8 mouse cellular contexts compared by ENCODE assay signal in the genomic region with DNA sequence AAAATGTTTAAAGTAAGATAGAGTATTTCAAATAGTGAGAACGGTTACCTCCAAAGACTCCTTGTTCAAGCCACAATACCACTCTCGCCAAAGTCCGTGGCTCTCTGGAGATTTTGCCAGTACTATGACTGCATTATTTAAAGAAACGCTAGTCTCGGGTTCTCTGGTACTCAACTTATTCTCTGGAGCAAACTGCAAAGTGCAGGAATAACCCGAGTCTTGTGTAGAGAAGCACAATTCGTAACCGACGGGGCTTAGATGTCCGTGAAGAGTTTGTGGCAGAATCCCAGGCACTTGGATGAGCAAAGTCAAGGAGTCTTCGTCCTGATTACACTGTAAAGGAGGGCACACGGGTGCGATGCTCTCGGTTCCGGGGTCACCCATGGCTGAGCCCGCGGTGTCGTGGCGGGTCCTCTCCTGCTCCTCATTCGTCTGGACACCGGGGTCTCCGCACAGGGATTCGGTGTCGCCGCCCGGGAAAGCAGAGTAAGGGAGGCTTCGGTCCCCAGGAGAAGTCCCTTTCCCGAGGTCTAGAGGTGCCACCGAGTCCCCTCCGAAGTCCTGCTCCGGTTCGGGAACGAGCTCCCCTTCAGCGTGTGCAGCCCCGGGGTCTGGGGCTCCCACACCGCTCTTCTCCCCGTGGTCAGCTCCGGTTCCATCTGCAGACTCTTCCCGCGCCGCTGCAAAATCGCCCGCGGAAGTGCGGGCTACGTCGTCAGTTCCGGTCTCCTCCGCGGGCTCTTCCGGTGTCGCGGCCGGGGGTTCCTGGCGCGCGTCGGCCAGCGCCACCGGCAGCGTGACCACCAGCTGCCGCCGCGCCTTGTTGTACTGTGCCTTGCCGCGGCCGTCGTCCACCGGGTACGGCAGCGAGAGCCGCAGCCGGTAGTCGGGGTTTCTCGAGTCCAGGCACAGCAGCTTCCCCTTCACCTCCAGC. TPM values are rescaled to one million over a fixed set of nuclear protein-coding genes. Genes with fewer than 3 reads are reported as not detected.
DNase-seq lines count a peak whose midpoint lies in the region; ATAC-seq and TF ChIP-seq lines count a peak whose summit lies in the region.

A gene (minus strand): TSS at position 661 of the 934 bp plus-strand sequence.

- H3K36me3 ChIP-seq in G1E (replicated peaks), result peaks cover 54% of the 10 kb centered on the region
- H3K36me3 ChIP-seq in forebrain, embryonic 13.5 days (ENCODE audit: poor library complexity, severe bottlenecking), result peaks cover 23% of the 10 kb centered on the region
- H3K36me3 ChIP-seq in lung, embryonic 15.5 days, result peaks cover 24% of the 10 kb centered on the region; the same call in 1 of the 2 replicates

- WGBS in forebrain, embryonic 13.5 days, result under 1% methylated on average over 73 of the region's 75 CpGs
- WGBS in lung, embryonic 15.5 days, result under 1% methylated on average over 75 of the region's 75 CpGs
- WGBS in olfactory bulb, adult 2 months, result under 1% methylated on average over 75 of the region's 75 CpGs

- H3K27ac ChIP-seq in forebrain, embryonic 13.5 days, result peak within 1 kb of the TSS; percentile 91
- peak within 1 kb of the TSS; percentile 88 for H3K27ac ChIP-seq in lung, embryonic 15.5 days
- H3K27ac ChIP-seq in olfactory bulb, adult 2 months (ENCODE audit: insufficient read depth, low read depth, low read length), result peak within 1 kb of the TSS; percentile 89

- peak; percentile 50 for ATAC-seq in G1E (ENCODE audit: extremely low read depth, insufficient number of reproducible peaks, low FRiP score, poor library complexity, severe bottlenecking)
- peak; percentile 89 for ATAC-seq in forebrain, embryonic 13.5 days
- peak; percentile 75 for ATAC-seq in lung, embryonic 15.5 days (ENCODE audit: borderline replicate concordance, extremely low read depth, low FRiP score, low TSS enrichment)

- H3K4me3 ChIP-seq in G1E (ENCODE audit: low read depth, low read length), result peak within 1 kb of the TSS; percentile 100
- H3K4me3 ChIP-seq in forebrain, embryonic 13.5 days, result peak within 1 kb of the TSS; percentile 93
- peak within 1 kb of the TSS; percentile 75 for H3K4me3 ChIP-seq in lung, embryonic 15.5 days
- H3K4me3 ChIP-seq in olfactory bulb, adult 2 months (ENCODE audit: insufficient read depth, low read depth, low read length), result peak within 1 kb of the TSS; percentile 67

- peaks cover 46% of the 10 kb centered on the region for H3K4me1 ChIP-seq in G1E (ENCODE audit: insufficient read depth, low read depth, low read length)
- H3K4me1 ChIP-seq in forebrain, embryonic 13.5 days, result peaks cover 29% of the 10 kb centered on the region
- H3K4me1 ChIP-seq in lung, embryonic 15.5 days, result peaks cover 22% of the 10 kb centered on the region
- peaks cover 5% of the 10 kb centered on the region; the same call in 1 of the 2 replicates for H3K4me1 ChIP-seq in olfactory bulb, adult 2 months (ENCODE audit: control insufficient read depth, insufficient read depth, low read length)

- H3K9ac ChIP-seq in forebrain, embryonic 13.5 days, result peak within 1 kb of the TSS; percentile 90
- H3K9ac ChIP-seq in lung, embryonic 15.5 days, result peak within 1 kb of the TSS; percentile 78

- H3K27me3 ChIP-seq in G1E (ENCODE audit: insufficient read depth, low read length), result no peaks in the 10 kb centered on the region
- H3K27me3 ChIP-seq in forebrain, embryonic 13.5 days, result no peaks in the 10 kb centered on the region
- H3K27me3 ChIP-seq in lung, embryonic 15.5 days, result no peaks in the 10 kb centered on the region

- H3K9me3 ChIP-seq in G1E (replicated peaks), result no peaks in the 10 kb centered on the region
- no peaks in the 10 kb centered on the region for H3K9me3 ChIP-seq in forebrain, embryonic 13.5 days (replicated peaks)
- no peaks in the 10 kb centered on the region for H3K9me3 ChIP-seq in lung, embryonic 15.5 days

- H3K4me2 ChIP-seq in forebrain, embryonic 13.5 days, result peak within 1 kb of the TSS; percentile 91
- H3K4me2 ChIP-seq in lung, embryonic 15.5 days, result peak within 1 kb of the TSS; percentile 95

- TF ChIP-seq CTCF in G1E (IDR thresholded peaks at IDR 0.05; ENCODE audit: low read depth, low read length), result no peak
- no peak for TF ChIP-seq CTCF in olfactory bulb, adult 2 months (IDR thresholded peaks at IDR 0.05; ENCODE audit: insufficient read depth, low read depth, low read length)

- DNase-seq in G1E (ENCODE audit: low spot score), result peak; percentile 81
- peak; percentile 68 for DNase-seq in c-Kit-positive CD71-positive TER-119-positive erythroid progenitor cells, embryonic 14.5 days (ENCODE audit: low spot score)
- peak; percentile 76 to 84 for DNase-seq in heart, postnatal 10 days
- peak; percentile 79 to 86 for DNase-seq in kidney, postnatal 4 days
- peak; percentile 76 for DNase-seq in thymus, postnatal 0 days (ENCODE audit: low spot score)

- TF ChIP-seq POLR2A in olfactory bulb, adult 2 months (IDR thresholded peaks at IDR 0.05; ENCODE audit: insufficient read depth, low read depth, low read length), result peak; percentile 96

- intact Hi-C loops in heart, postnatal 10 days (cut with DNase I), result loop anchor here (5.0 to 10.0 kb wide), 2 partner anchors 101 to 388 kb away; a partner anchor contains a TSS

RNA-seq across cellular contexts. Expression of the gene that starts here (rescaled TPM):
- total RNA-seq in G1E (2014; fragmentation: Nextera tagmentation) (33.0 and 34.5 TPM in 2 replicates), G1E (2017) (56.1 and 82.2 TPM in 2 replicates)
- polyA plus RNA-seq in G1E (2012), result 75.5 and 90.8 TPM in 2 replicates
- 37.0 TPM in 2 replicates for polyA plus RNA-seq in forebrain, embryonic 13.5 days (2015; fragmentation: Nextera tagmentation; extraction: Ambion mirVana)
- total RNA-seq in heart, postnatal 10 days (2021), result 1 to 10 TPM; 4.9 to 6.6 TPM
- 35.0 and 35.5 TPM in 2 replicates for polyA plus RNA-seq in lung, embryonic 15.5 days (2015; fragmentation: Nextera tagmentation; extraction: Ambion mirVana)
- polyA plus RNA-seq in olfactory bulb, adult 2 months (2012; ENCODE audit: insufficient read depth, insufficient read length, low replicate concordance, missing spikeins), result not detected in 2 replicates
- polyA plus RNA-seq in thymus, postnatal 0 days (2015; fragmentation: Nextera tagmentation; extraction: Ambion mirVana), result 35.7 and 37.1 TPM in 2 replicates

Comparison
In these comparisons a context has a peak if more than half of its experiments do, and no peak if none do; other contexts are left out.
1. Peak in every context shown above with its lines: DNase-seq, ATAC-seq, H3K4me3 ChIP-seq and H3K27ac ChIP-seq.
2. RNA of the gene that starts here (total RNA-seq): 33.0 to 82.2 TPM in G1E; 4.9 to 6.6 TPM in heart, postnatal 10 days; every median in the first group is over 4 times any median in the second.
3. RNA of the gene that starts here (polyA plus RNA-seq): 75.5 to 90.8 TPM in G1E, 37.0 TPM in forebrain, embryonic 13.5 days, 35.7 to 37.1 TPM in thymus, postnatal 0 days and 35.0 to 35.5 TPM in lung, embryonic 15.5 days; not detected in olfactory bulb, adult 2 months; every median in the first group is over 10 times any median in the second.